Mouse (Mus musculus) liver, embryonic 14.5 days (tissue): ENCODE results near the gene Cds2. TPM values are rescaled to one million over a fixed set of nuclear protein-coding genes. Genes with fewer than 3 reads are reported as not detected.
A peak's percentile ranks its signal among the peaks of the same experiment; 100 is the strongest.

Experiments
- ATAC-seq: fragments of 200-750 bp; cut with Nextera tagmentation; 2 replicates; pipeline ENCODE4 v1.8.0; 2017; ENCODE audit warnings: moderate number of reproducible peaks, mild to moderate bottlenecking, moderate library complexity; ENCODE audit not compliant: insufficient read depth
- DNase-seq, 3 experiments: peaks; one replicate each; pipeline ENCODE4 v3.0.0-alpha.2; 2012 to 2013; ENCODE audit warnings: low read depth in 3 of 3, low spot score in 3 of 3
- H3K27ac ChIP-seq: fragments of 300-500 bp; sonication (generic); 2 replicates; pipeline ENCODE4 v1.5.1; 2014; ENCODE audit warnings: moderate library complexity, mild to moderate bottlenecking, control low read depth, inconsistent platforms
- H3K27me3 ChIP-seq: fragments of 300-500 bp; sonication (generic); 2 replicates; pipeline ENCODE4 v1.6.1; 2014; ENCODE audit warnings: mild to moderate bottlenecking, low read length, moderate library complexity; ENCODE audit not compliant: control insufficient read depth, insufficient read depth
- H3K36me3 ChIP-seq: fragments of 300-500 bp; sonication (generic); replicated peaks from 2 replicates; pipeline ENCODE4 v1.6.1; 2014; ENCODE audit warnings: low read depth; ENCODE audit not compliant: control insufficient read depth, insufficient read depth
- H3K4me1 ChIP-seq, 2 experiments: fragments of 200-500 bp in 1 of 2; fragments of 300-500 bp in 1 of 2; sonication (generic) in 1 of 2; replicated peaks; 2 replicates each; pipeline ENCODE4 v1.6.1; 2012 to 2014; ENCODE audit warnings: antibody characterized with exemption in 1 of 2, inconsistent platforms in 1 of 2, low read length in 1 of 2; ENCODE audit not compliant: control insufficient read depth in 2 of 2, insufficient read depth in 2 of 2
- H3K4me2 ChIP-seq: fragments of 300-500 bp; sonication (generic); 2 replicates; pipeline ENCODE4 v1.6.1; 2014; ENCODE audit warnings: low read depth, mild to moderate bottlenecking, control low read depth, moderate library complexity
- H3K4me3 ChIP-seq, 2 experiments: fragments of 200-500 bp in 1 of 2; fragments of 300-500 bp in 1 of 2; sonication (generic) in 1 of 2; 2 replicates each; pipeline ENCODE4 v1.5.1; 2012 to 2014; ENCODE audit warnings: low read depth in 2 of 2, low read length in 2 of 2, mild to moderate bottlenecking in 2 of 2, control low read depth in 1 of 2, inconsistent platforms in 1 of 2, moderate library complexity in 1 of 2; ENCODE audit not compliant: insufficient read depth in 1 of 2
- H3K9ac ChIP-seq: fragments of 300-500 bp; sonication (generic); replicated peaks from 2 replicates; pipeline ENCODE4 v1.6.1; 2014; ENCODE audit warnings: mild to moderate bottlenecking, control low read depth, moderate library complexity
- H3K9me3 ChIP-seq: fragments of 300-500 bp; sonication (generic); 2 replicates; pipeline ENCODE4 v1.6.1; 2016; ENCODE audit warnings: low read length, mixed read lengths; ENCODE audit not compliant: control insufficient read depth
- CTCF ChIP-seq: IDR thresholded peaks from 2 replicates; pipeline ENCODE4 v1.5.1; 2016; ENCODE audit warnings: antibody characterized with exemption, low read depth, control low read depth
- EP300 ChIP-seq: IDR thresholded peaks from 2 replicates; pipeline ENCODE4 v1.6.1; 2016; ENCODE audit warnings: antibody characterized with exemption, low read depth
- WGBS: fragments of 180-500 bp; shearing (Covaris S2); extraction: QIAGEN DNeasy Blood & Tissue Kit; methylation state at CpG from one replicate; pipeline ENCODE4 v1.1.7; 2014; ENCODE audit not compliant: insufficient replicate concordance; 5-methylcytosine and 5-hydroxymethylcytosine counted together
- polyA plus RNA-seq, 2 experiments: library from polyadenylated mRNA; depleted of rRNA in 1 of 2; stranded (reverse) in 1 of 2; unstranded in 1 of 2; fragments of >200 nt; fragmentation: Nextera tagmentation in 1 of 2; extraction: Ambion mirVana in 1 of 2; gene quantifications; 2 replicates each; pipeline versions ENCODE4 v1.2.1 to v1.2.3; 2012 to 2014

Cds2 gene
- polyA plus RNA-seq, 2 experiments: 4.6 to 10.1 TPM

DNA sequence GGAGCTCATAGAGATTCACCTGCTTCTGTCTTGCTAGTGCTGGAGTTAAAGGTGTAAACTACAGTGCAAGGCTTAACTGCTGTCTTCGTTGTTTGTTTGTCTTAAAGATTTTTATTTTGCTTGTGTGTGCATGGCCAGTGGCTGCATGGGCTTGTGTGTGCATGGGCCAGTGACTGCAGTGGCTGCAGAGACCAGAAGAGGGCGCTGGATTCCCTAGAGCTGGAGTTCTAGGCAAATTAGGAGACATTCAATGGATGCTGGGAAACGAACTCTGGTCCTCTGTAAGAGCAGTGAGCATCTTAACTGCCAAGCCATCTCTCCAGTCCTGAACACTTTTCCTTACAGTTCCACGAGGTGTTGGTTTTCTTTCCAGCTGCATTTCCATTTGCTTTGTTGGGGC lies 12.6 kb downstream of the Cds2 start:
- no peak overlapping the region for H3K27ac ChIP-seq
- H3K27me3 ChIP-seq: no peaks in the 10 kb centered on the region
- no peak overlapping the region; the same call in 1 of the 2 replicates for H3K9ac ChIP-seq
- peaks cover 3 to 16% of the 10 kb centered on the region in 2 experiments for H3K4me1 ChIP-seq
- H3K4me2 ChIP-seq: no peak overlapping the region
- 57% methylated on average over 4 of the region's 4 CpGs for WGBS
- no peak overlapping the region for H3K4me3 ChIP-seq
- DNase-seq (no peak), ATAC-seq (no peak)
- no peaks in the 10 kb centered on the region for H3K9me3 ChIP-seq
- no peaks in the 10 kb centered on the region for H3K36me3 ChIP-seq
- peak; percentile 63 for TF ChIP-seq CTCF
- TF ChIP-seq EP300: no peak

DNA sequence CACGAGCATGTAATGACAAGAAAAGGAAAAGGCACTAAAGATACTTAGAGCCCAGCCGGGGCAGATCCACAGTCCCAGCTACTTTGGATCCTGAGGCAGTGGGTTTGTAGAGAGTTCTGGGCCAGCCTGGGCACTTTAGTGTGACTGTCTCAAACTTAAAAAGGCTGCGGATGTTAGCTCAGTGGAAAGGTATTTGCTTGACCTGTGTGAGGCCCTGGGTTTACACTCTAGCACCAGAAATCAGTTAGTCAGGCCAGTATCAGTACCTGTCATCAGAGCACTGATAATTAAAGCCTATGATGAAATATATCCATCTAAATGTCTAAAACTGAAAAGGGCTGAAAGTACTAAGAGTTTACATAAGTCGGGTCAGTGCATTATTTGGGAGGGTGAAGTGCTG lies 13.3 kb downstream of the Cds2 start:
- 74% methylated on average over 4 of the region's 4 CpGs for WGBS
- DNase-seq (no peak), ATAC-seq (no peak)
- Histone ChIP-seq H3K9ac (no peak overlapping the region), H3K27me3 (no peaks in the 10 kb centered on the region), H3K4me1 (peaks cover 0 to 9% of the 10 kb centered on the region in 2 experiments; a peak in 3 of 4 replicates), H3K36me3 (no peaks in the 10 kb centered on the region), H3K4me2 (no peak overlapping the region), H3K4me3 (no peak overlapping the region), H3K9me3 (no peaks in the 10 kb centered on the region), H3K27ac (no peak overlapping the region)
- no peak for TF ChIP-seq EP300
- TF ChIP-seq CTCF: no peak

DNA sequence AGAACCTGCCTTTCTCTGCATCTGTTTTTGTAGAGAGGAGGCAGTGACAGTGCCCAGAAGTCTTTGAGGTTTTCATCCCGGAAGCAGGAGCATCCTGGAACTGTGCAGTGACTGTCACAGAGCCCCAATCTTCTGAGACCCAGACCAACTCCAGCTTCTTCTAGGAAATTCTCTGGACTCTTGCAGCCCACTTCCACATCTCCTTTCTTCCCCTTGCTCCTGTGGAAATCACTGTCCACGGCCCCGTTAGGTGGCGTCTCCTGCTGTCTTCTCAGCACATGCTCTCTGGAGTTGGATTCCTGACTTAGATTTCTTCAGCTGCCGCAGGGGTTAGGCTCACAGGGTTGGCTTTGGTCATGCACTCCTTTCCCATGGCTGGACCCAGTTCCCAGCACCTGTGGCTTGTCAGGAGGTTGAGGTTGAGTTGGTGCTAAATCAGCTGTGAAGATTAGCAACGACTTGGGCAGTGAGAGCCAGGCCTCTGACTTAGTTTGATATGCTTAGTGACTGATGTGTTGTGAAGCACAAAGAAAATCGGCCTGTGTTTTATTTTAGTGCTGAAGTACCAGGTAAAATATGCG lies 15.4 kb downstream of the Cds2 start:
- H3K9ac ChIP-seq: no peak overlapping the region
- H3K9me3 ChIP-seq: no peaks in the 10 kb centered on the region
- H3K4me2 ChIP-seq: no peak overlapping the region
- ATAC-seq: no peak
- peaks cover 6 to 20% of the 10 kb centered on the region in 2 experiments; a peak in 3 of 4 replicates for H3K4me1 ChIP-seq
- H3K27me3 ChIP-seq: no peaks in the 10 kb centered on the region
- no peak for TF ChIP-seq EP300
- no peak for TF ChIP-seq CTCF
- no peak overlapping the region for H3K4me3 ChIP-seq
- no peaks in the 10 kb centered on the region for H3K36me3 ChIP-seq
- DNase-seq: no peak
- H3K27ac ChIP-seq: no peak overlapping the region
- WGBS: 63% methylated on average over 8 of the region's 8 CpGs

DNA sequence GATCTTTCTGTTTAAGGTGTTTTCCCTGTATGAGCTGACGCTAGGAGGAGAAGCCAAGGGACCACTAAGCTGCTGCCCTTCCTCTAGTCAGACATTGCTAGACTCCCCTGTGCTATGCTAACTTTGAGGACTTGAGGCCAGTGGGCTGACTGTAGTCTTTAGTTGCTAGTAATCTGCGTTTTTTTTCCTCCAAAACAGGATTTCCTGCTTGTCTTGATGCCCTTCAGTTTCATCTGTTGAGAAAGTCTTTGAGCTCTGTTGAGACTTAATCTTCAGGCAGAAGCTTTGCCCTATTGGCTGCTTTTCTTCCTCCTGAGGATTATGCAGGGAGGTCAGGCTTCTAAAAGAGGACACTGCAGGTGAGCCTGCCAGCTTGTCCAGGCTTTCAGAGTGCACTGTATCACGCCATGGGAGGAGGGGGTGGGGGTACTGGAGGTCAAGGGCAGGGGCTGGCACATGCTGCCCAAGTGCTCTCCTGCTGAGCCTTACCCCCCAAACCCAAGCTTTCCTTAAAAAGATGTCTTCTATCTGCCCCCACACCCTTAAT lies 16.5 kb downstream of the Cds2 start:
- H3K4me3 ChIP-seq: no peak overlapping the region
- peaks cover 6 to 23% of the 10 kb centered on the region in 2 experiments; a peak in 3 of 4 replicates for H3K4me1 ChIP-seq
- WGBS: 40% methylated on average over 3 of the region's 3 CpGs
- H3K36me3 ChIP-seq: no peaks in the 10 kb centered on the region
- DNase-seq (no peak), ATAC-seq (no peak)
- H3K9ac ChIP-seq: no peak overlapping the region
- no peaks in the 10 kb centered on the region for H3K9me3 ChIP-seq
- TF ChIP-seq EP300 (no peak), CTCF (no peak)
- H3K27me3 ChIP-seq: no peaks in the 10 kb centered on the region
- no peak overlapping the region for H3K4me2 ChIP-seq
- no peak overlapping the region for H3K27ac ChIP-seq

DNA sequence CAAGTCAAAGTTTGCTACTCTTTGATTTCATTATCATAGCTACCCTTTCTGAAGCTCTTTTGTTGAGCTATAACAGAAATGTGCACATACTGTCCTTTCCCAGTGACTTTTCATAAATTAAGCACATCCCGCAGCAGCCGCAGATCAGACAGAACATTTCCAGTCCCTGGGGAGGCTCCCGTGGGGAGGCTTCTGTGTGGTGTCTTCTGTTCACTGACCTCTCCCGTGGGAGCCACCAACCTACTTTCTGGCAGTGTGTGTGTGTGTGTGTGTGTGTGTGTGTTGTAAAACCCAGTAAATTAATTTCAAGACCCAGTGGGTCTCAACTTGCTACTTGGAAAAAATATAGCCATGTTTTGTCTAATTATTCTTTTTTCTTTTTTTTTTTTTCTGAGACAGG lies 17.0 kb downstream of the Cds2 start:
- H3K9me3 ChIP-seq: no peaks in the 10 kb centered on the region
- no peak overlapping the region for H3K4me3 ChIP-seq
- H3K27ac ChIP-seq: no peak overlapping the region
- DNase-seq (no peak), ATAC-seq (no peak)
- no peaks in the 10 kb centered on the region for H3K27me3 ChIP-seq
- peaks cover 6 to 23% of the 10 kb centered on the region in 2 experiments; a peak in 3 of 4 replicates for H3K4me1 ChIP-seq
- TF ChIP-seq EP300: no peak
- TF ChIP-seq CTCF: no peak
- no peak overlapping the region for H3K9ac ChIP-seq
- H3K4me2 ChIP-seq: no peak overlapping the region
- WGBS: 74% methylated on average over 4 of the region's 4 CpGs
- no peaks in the 10 kb centered on the region for H3K36me3 ChIP-seq
